Mouse (Mus musculus): Measurements from ENCODE around the gene Slc24a4. TPM values are rescaled to one million over a fixed set of nuclear protein-coding genes. Genes with fewer than 3 reads are reported as not detected.

The Slc24a4 gene
- polyA plus RNA-seq, 1 experiment from 2014 or later = 0.89 TPM

GRCm38 (mm10) chr12:102128791-102129507, 416 bp downstream of the Slc24a4 start:
- Histone ChIP-seq H3K4me2 (peak overlapping the region; percentile 96), H3K9ac (peak overlapping the region; percentile 63), H3K4me1 (replicated peaks) (peaks cover 28% of the 10 kb centered on the region), H3K4me3 (peak overlapping the region; percentile 48), H3K27me3 (peaks cover 77% of the 10 kb centered on the region), H3K9me3 (no peaks in the 10 kb centered on the region), H3K27ac (replicated peaks) (no peak overlapping the region), H3K36me3 (no peaks in the 10 kb centered on the region)
- WGBS = under 1% methylated on average over 69 of the region's 73 CpGs
- ATAC-seq (ENCODE audit: low read depth) = peak; percentile 88

GRCm38 (mm10) chr12:102129508-102130030, 1.0 kb downstream of the Slc24a4 start:
- peak overlapping the region; percentile 63 for H3K9ac ChIP-seq
- no peaks in the 10 kb centered on the region for H3K9me3 ChIP-seq
- peak overlapping the region; percentile 96 for H3K4me2 ChIP-seq
- H3K4me1 ChIP-seq (replicated peaks) = peaks cover 28% of the 10 kb centered on the region
- H3K27ac ChIP-seq (replicated peaks) = no peak overlapping the region
- peak; percentile 37 for ATAC-seq (ENCODE audit: low read depth)
- WGBS = 2% methylated on average over 14 of the region's 14 CpGs
- no peaks in the 10 kb centered on the region for H3K36me3 ChIP-seq
- peak overlapping the region; percentile 48 for H3K4me3 ChIP-seq
- peaks cover 79% of the 10 kb centered on the region for H3K27me3 ChIP-seq

- Histone ChIP-seq H3K36me3 (no peaks in the 10 kb centered on the region), H3K9ac (no peak overlapping the region), H3K4me1 (replicated peaks) (no peaks in the 10 kb centered on the region), H3K4me2 (no peak overlapping the region), H3K27ac (replicated peaks) (no peak overlapping the region), H3K27me3 (0 out of 2 replicates have a peak, but pooled peaks cover 6% of the 10 kb centered on the region), H3K4me3 (no peak overlapping the region), H3K9me3 (no peaks in the 10 kb centered on the region)
- ATAC-seq (ENCODE audit: low read depth) = no peak
- 84% methylated on average over 10 of the region's 10 CpGs for WGBS
These were observed 11.2 kb downstream of the Slc24a4 start for GRCm38 (mm10) chr12:102139710-102140109.

GRCm38 (mm10) chr12:102141330-102141729, 12.8 kb downstream of the Slc24a4 start:
- no peaks in the 10 kb centered on the region for H3K4me1 ChIP-seq (replicated peaks)
- no peak overlapping the region for H3K4me2 ChIP-seq
- 71% methylated on average over 5 of the region's 5 CpGs for WGBS
- H3K9ac ChIP-seq = no peak overlapping the region
- no peak for ATAC-seq (ENCODE audit: low read depth)
- H3K9me3 ChIP-seq = no peaks in the 10 kb centered on the region
- no peak overlapping the region for H3K4me3 ChIP-seq
- no peaks in the 10 kb centered on the region for H3K36me3 ChIP-seq
- no peak overlapping the region for H3K27ac ChIP-seq (replicated peaks)
- H3K27me3 ChIP-seq = 0 out of 2 replicates have a peak, but pooled peaks cover 6% of the 10 kb centered on the region

- Histone ChIP-seq H3K4me1 (replicated peaks) (no peaks in the 10 kb centered on the region), H3K9ac (no peak overlapping the region), H3K4me3 (no peak overlapping the region), H3K4me2 (no peak overlapping the region), H3K27ac (replicated peaks) (no peak overlapping the region), H3K36me3 (no peaks in the 10 kb centered on the region), H3K27me3 (no peaks in the 10 kb centered on the region), H3K9me3 (no peaks in the 10 kb centered on the region)
- WGBS = 68% methylated on average over 4 of the region's 4 CpGs
- ATAC-seq (ENCODE audit: low read depth) = no peak
These were observed 19.1 kb downstream of the Slc24a4 start for GRCm38 (mm10) chr12:102147678-102148077.

- Histone ChIP-seq H3K9ac (no peak overlapping the region), H3K4me1 (replicated peaks) (no peaks in the 10 kb centered on the region), H3K4me2 (no peak overlapping the region), H3K9me3 (no peaks in the 10 kb centered on the region), H3K4me3 (no peak overlapping the region), H3K36me3 (no peaks in the 10 kb centered on the region), H3K27me3 (no peaks in the 10 kb centered on the region), H3K27ac (replicated peaks) (no peak overlapping the region)
- WGBS = 75% methylated on average over 2 of the region's 2 CpGs
- ATAC-seq (ENCODE audit: low read depth) = no peak
These were observed 20.2 kb downstream of the Slc24a4 start for GRCm38 (mm10) chr12:102148746-102149145.

- Histone ChIP-seq H3K4me3 (no peak overlapping the region), H3K4me2 (no peak overlapping the region), H3K9ac (no peak overlapping the region), H3K9me3 (no peaks in the 10 kb centered on the region), H3K36me3 (no peaks in the 10 kb centered on the region), H3K27ac (replicated peaks) (no peak overlapping the region), H3K4me1 (replicated peaks) (no peaks in the 10 kb centered on the region), H3K27me3 (no peaks in the 10 kb centered on the region)
- ATAC-seq (ENCODE audit: low read depth) = no peak
- 87% methylated on average over 7 of the region's 7 CpGs for WGBS
These were observed 22.7 kb downstream of the Slc24a4 start for GRCm38 (mm10) chr12:102151185-102151584.

GRCm38 (mm10) chr12:102153796-102154195, 25.3 kb downstream of the Slc24a4 start:
- Histone ChIP-seq H3K4me3 (no peak overlapping the region), H3K4me1 (replicated peaks) (no peaks in the 10 kb centered on the region), H3K9me3 (no peaks in the 10 kb centered on the region), H3K9ac (no peak overlapping the region), H3K4me2 (no peak overlapping the region), H3K36me3 (no peaks in the 10 kb centered on the region), H3K27ac (replicated peaks) (no peak overlapping the region), H3K27me3 (no peaks in the 10 kb centered on the region)
- no peak for ATAC-seq (ENCODE audit: low read depth)
- 88% methylated on average over 7 of the region's 7 CpGs for WGBS

- H3K36me3 ChIP-seq = no peaks in the 10 kb centered on the region
- ATAC-seq (ENCODE audit: low read depth) = no peak
- H3K4me1 ChIP-seq (replicated peaks) = no peaks in the 10 kb centered on the region
- H3K27me3 ChIP-seq = no peaks in the 10 kb centered on the region
- no peak overlapping the region for H3K4me2 ChIP-seq
- no peak overlapping the region for H3K4me3 ChIP-seq
- no peaks in the 10 kb centered on the region for H3K9me3 ChIP-seq
- H3K27ac ChIP-seq (replicated peaks) = no peak overlapping the region
- 52% methylated on average over 1 of the region's 1 CpGs for WGBS
- H3K9ac ChIP-seq = no peak overlapping the region
These were observed 26.3 kb downstream of the Slc24a4 start for GRCm38 (mm10) chr12:102154815-102155214.

GRCm38 (mm10) chr12:102164632-102165031, 36.1 kb downstream of the Slc24a4 start:
- 88% methylated on average over 7 of the region's 7 CpGs for WGBS
- Histone ChIP-seq H3K36me3 (no peaks in the 10 kb centered on the region), H3K9me3 (no peaks in the 10 kb centered on the region), H3K27ac (replicated peaks) (no peak overlapping the region), H3K27me3 (no peaks in the 10 kb centered on the region), H3K9ac (no peak overlapping the region), H3K4me1 (replicated peaks) (peaks cover 17% of the 10 kb centered on the region), H3K4me2 (no peak overlapping the region), H3K4me3 (no peak overlapping the region)
- ATAC-seq (ENCODE audit: low read depth) = no peak

- ATAC-seq (ENCODE audit: low read depth) = peak; percentile 89
- no peak overlapping the region for H3K9ac ChIP-seq
- WGBS = 48% methylated on average over 5 of the region's 5 CpGs
- no peaks in the 10 kb centered on the region for H3K9me3 ChIP-seq
- H3K27me3 ChIP-seq = no peaks in the 10 kb centered on the region
- peak overlapping the region; percentile 43 for H3K27ac ChIP-seq (replicated peaks)
- no peak overlapping the region for H3K4me2 ChIP-seq
- H3K36me3 ChIP-seq = no peaks in the 10 kb centered on the region
- H3K4me3 ChIP-seq = no peak overlapping the region
- H3K4me1 ChIP-seq (replicated peaks) = peaks cover 17% of the 10 kb centered on the region
These were observed 38.2 kb downstream of the Slc24a4 start for GRCm38 (mm10) chr12:102166691-102167261.

GRCm38 (mm10) chr12:102167302-102167701, 38.8 kb downstream of the Slc24a4 start:
- Histone ChIP-seq H3K4me3 (no peak overlapping the region), H3K27ac (replicated peaks) (peak overlapping the region; percentile 43; the same call in 1 of the 2 replicates), H3K4me2 (no peak overlapping the region), H3K9ac (no peak overlapping the region), H3K36me3 (no peaks in the 10 kb centered on the region), H3K4me1 (replicated peaks) (peaks cover 17% of the 10 kb centered on the region), H3K9me3 (no peaks in the 10 kb centered on the region), H3K27me3 (no peaks in the 10 kb centered on the region)
- WGBS = 82% methylated on average over 5 of the region's 5 CpGs
- ATAC-seq (ENCODE audit: low read depth) = no peak
